Mouse (Mus musculus) midbrain, embryonic 15.5 days (tissue): ENCODE data around the gene Ulk3. TPM values are rescaled to one million over a fixed set of nuclear protein-coding genes. Genes with fewer than 3 reads are reported as not detected.

ENCODE experiments used
- ATAC-seq: fragments of 200-750 bp; cut with Nextera tagmentation; replicated peaks from 2 replicates; pipeline ENCODE4 v1.8.0; 2017; ENCODE audit warnings: moderate TSS enrichment
- H3K27ac ChIP-seq: fragments of 300-500 bp; sonication (generic); 2 replicates; pipeline ENCODE4 v1.5.1; 2015; ENCODE audit warnings: mild to moderate bottlenecking, inconsistent platforms
- H3K27me3 ChIP-seq: fragments of 300-500 bp; sonication (generic); replicated peaks from 2 replicates; pipeline ENCODE4 v1.6.1; 2015; ENCODE audit warnings: inconsistent platforms
- H3K36me3 ChIP-seq: fragments of 300-500 bp; sonication (generic); replicated peaks from 2 replicates; pipeline ENCODE4 v1.6.1; 2015; ENCODE audit warnings: inconsistent platforms
- H3K4me1 ChIP-seq: fragments of 300-500 bp; sonication (generic); 2 replicates; pipeline ENCODE4 v1.6.1; 2015; ENCODE audit warnings: inconsistent platforms
- H3K4me2 ChIP-seq: fragments of 300-500 bp; sonication (generic); 2 replicates; pipeline ENCODE4 v1.6.1; 2015; ENCODE audit warnings: inconsistent platforms, mild to moderate bottlenecking, moderate library complexity
- H3K4me3 ChIP-seq: fragments of 300-500 bp; sonication (generic); 2 replicates; pipeline ENCODE4 v1.5.1; 2015; ENCODE audit warnings: mild to moderate bottlenecking, inconsistent platforms
- H3K9ac ChIP-seq: fragments of 300-500 bp; sonication (generic); 2 replicates; pipeline ENCODE4 v1.6.1; 2015; ENCODE audit warnings: mild to moderate bottlenecking, inconsistent platforms
- H3K9me3 ChIP-seq: fragments of 300-500 bp; sonication (generic); 2 replicates; pipeline ENCODE4 v1.6.1; 2016; ENCODE audit warnings: inconsistent platforms
- WGBS: fragments of 180-500 bp; shearing (Covaris S2); methylation state at CpG from one replicate; pipeline ENCODE4 v1.1.7; 2015; ENCODE audit warnings: mixed read lengths; 5-methylcytosine and 5-hydroxymethylcytosine counted together
- polyA plus RNA-seq: library from polyadenylated mRNA; unstranded; fragments of >200 nt; fragmentation: Nextera tagmentation; extraction: Ambion mirVana; gene quantifications from 2 replicates; pipeline ENCODE4 v1.2.1, GENCODE M21; 2015

The Ulk3 gene
- polyA plus RNA-seq, 1 experiment from 2014 or later, result 39.0 TPM

DNA sequence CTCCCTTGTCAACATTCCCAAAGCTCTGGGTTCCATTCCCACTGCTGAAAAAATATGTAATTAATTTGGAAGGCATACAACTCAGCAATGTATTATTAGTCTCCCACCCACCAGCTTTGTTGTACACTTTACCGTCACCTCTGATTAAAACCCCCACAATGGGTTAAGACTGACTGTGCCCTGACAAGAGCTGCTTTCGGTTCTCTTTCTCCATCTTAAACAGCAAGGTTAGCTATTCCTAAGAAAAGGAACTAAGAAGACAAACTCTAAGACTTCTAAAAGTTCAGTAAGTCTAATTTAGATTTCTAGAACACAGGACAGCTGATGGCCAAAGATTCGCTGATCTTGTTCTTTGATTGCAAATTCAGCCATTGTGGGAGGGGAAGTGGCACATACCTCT, 32.0 kb upstream of the Ulk3 start:
- Histone ChIP-seq H3K4me2 (no peak overlapping the region), H3K4me3 (no peak overlapping the region), H3K9ac (no peak overlapping the region), H3K36me3 (no peaks in the 10 kb centered on the region), H3K4me1 (peaks cover 19% of the 10 kb centered on the region), H3K27ac (no peak overlapping the region), H3K27me3 (peaks cover 3% of the 10 kb centered on the region; the same call in 1 of the 2 replicates), H3K9me3 (no peaks in the 10 kb centered on the region)
- ATAC-seq, result no peak
- WGBS, result 65% methylated on average over 3 of the region's 3 CpGs

- Histone ChIP-seq H3K27ac (no peak overlapping the region), H3K4me1 (peaks cover 28% of the 10 kb centered on the region), H3K36me3 (no peaks in the 10 kb centered on the region), H3K4me2 (no peak overlapping the region), H3K9me3 (no peaks in the 10 kb centered on the region), H3K9ac (no peak overlapping the region), H3K4me3 (no peak overlapping the region), H3K27me3 (peaks cover 3% of the 10 kb centered on the region; the same call in 1 of the 2 replicates)
- 91% methylated on average over 4 of the region's 4 CpGs for WGBS
- no peak for ATAC-seq
Observed at GRCm38 (mm10) chr9:57558625-57559024, 30.6 kb upstream of the Ulk3 start.

- peaks cover 32% of the 10 kb centered on the region for H3K4me1 ChIP-seq
- 87% methylated on average over 2 of the region's 2 CpGs for WGBS
- no peak overlapping the region for H3K9ac ChIP-seq
- no peak overlapping the region for H3K27ac ChIP-seq
- no peaks in the 10 kb centered on the region for H3K36me3 ChIP-seq
- H3K27me3 ChIP-seq, result peaks cover 3% of the 10 kb centered on the region; the same call in 1 of the 2 replicates
- no peak overlapping the region for H3K4me2 ChIP-seq
- no peaks in the 10 kb centered on the region for H3K9me3 ChIP-seq
- no peak overlapping the region for H3K4me3 ChIP-seq
- ATAC-seq, result no peak
Observed at GRCm38 (mm10) chr9:57559568-57559967, 29.7 kb upstream of the Ulk3 start.

DNA sequence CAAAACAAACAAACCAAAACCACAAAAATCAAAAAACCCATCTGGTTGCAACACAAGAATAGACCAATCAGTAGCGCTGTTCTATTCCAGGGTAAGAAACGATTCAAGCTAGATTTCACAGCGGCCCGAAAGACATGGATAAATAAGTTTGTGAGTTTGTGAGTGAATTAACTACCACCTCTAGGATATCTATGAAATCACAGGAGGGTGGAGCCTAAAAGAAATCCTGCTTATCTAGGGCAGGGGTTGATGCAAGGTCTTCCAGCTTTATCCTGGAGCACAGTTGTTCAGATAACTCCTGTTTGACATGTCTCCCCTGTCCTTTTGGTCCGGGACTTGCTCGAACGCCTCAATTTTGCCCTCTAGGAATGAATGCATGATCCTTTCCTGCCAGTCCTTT, 29.0 kb upstream of the Ulk3 start:
- WGBS, result 22% methylated on average over 7 of the region's 7 CpGs
- peaks cover 3% of the 10 kb centered on the region; the same call in 1 of the 2 replicates for H3K27me3 ChIP-seq
- H3K9me3 ChIP-seq, result no peaks in the 10 kb centered on the region
- peak; percentile 7; the same call in 1 of the 2 replicates for ATAC-seq
- peak overlapping the region; percentile 74 for H3K4me3 ChIP-seq
- H3K4me1 ChIP-seq, result peaks cover 32% of the 10 kb centered on the region
- H3K36me3 ChIP-seq, result no peaks in the 10 kb centered on the region
- H3K9ac ChIP-seq, result peak overlapping the region; percentile 70
- H3K4me2 ChIP-seq, result peak overlapping the region; percentile 83
- peak overlapping the region; percentile 82 for H3K27ac ChIP-seq

GRCm38 (mm10) chr9:57560861-57561710, 28.2 kb upstream of the Ulk3 start, which contains the start of gene Scamp2:
TSS of gene Scamp2 (plus strand) at chr9:57560943.
- WGBS, result under 1% methylated on average over 37 of the region's 37 CpGs
- H3K27ac ChIP-seq, result peak within 1 kb of the TSS; percentile 82

DNA sequence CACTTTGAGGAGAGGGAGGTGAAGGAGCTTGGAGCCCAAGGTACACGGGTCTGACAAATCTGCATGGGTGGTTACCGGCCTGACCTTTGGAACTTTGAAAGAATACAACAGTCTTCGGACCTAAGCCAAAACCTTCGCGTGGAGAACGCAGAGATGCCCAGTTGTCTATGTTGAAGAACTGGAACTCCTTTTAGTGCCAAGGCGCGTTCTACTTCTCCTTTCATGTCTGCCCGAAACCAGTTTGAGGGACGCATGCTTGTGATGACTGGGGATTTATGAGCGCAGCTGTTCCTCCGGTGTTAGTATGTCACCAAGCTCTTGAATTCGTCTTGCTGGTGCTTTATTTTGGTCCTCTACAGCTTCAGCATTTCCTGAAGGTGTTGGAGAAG, 27.5 kb upstream of the Ulk3 start:
- no peak for ATAC-seq
- Histone ChIP-seq H3K4me2 (peak overlapping the region; percentile 83), H3K9ac (0 out of 2 replicates have a peak overlapping the region, but pooled peaks have one; percentile 4), H3K4me3 (peak overlapping the region; percentile 74), H3K4me1 (peaks cover 32% of the 10 kb centered on the region), H3K27ac (no peak overlapping the region), H3K9me3 (no peaks in the 10 kb centered on the region), H3K27me3 (peaks cover 3% of the 10 kb centered on the region; the same call in 1 of the 2 replicates), H3K36me3 (no peaks in the 10 kb centered on the region)
- whole genome bisulfite sequencing, result 80% methylated on average over 13 of the region's 13 CpGs

More at GRCm38 (mm10) chr9:57560861-57561710, 28.2 kb upstream of the Ulk3 start, which contains the start of gene Scamp2:
- peak; percentile 100 for ATAC-seq
- H3K27me3 ChIP-seq, result peaks cover 3% of the 10 kb centered on the region; the same call in 1 of the 2 replicates
- no peaks in the 10 kb centered on the region for H3K9me3 ChIP-seq
- peak within 1 kb of the TSS; percentile 70 for H3K9ac ChIP-seq
- peak within 1 kb of the TSS; percentile 83 for H3K4me2 ChIP-seq
- no peaks in the 10 kb centered on the region for H3K36me3 ChIP-seq
- H3K4me1 ChIP-seq, result peaks cover 32% of the 10 kb centered on the region
- peak within 1 kb of the TSS; percentile 74 for H3K4me3 ChIP-seq

- WGBS, result 81% methylated on average over 4 of the region's 4 CpGs
- Histone ChIP-seq H3K27me3 (peaks cover 3% of the 10 kb centered on the region; the same call in 1 of the 2 replicates), H3K4me3 (no peak overlapping the region), H3K36me3 (no peaks in the 10 kb centered on the region), H3K9ac (no peak overlapping the region), H3K9me3 (no peaks in the 10 kb centered on the region), H3K4me2 (no peak overlapping the region), H3K4me1 (peaks cover 32% of the 10 kb centered on the region), H3K27ac (no peak overlapping the region)
- no peak for ATAC-seq
Observed at GRCm38 (mm10) chr9:57562896-57563372, 26.3 kb upstream of the Ulk3 start.

DNA sequence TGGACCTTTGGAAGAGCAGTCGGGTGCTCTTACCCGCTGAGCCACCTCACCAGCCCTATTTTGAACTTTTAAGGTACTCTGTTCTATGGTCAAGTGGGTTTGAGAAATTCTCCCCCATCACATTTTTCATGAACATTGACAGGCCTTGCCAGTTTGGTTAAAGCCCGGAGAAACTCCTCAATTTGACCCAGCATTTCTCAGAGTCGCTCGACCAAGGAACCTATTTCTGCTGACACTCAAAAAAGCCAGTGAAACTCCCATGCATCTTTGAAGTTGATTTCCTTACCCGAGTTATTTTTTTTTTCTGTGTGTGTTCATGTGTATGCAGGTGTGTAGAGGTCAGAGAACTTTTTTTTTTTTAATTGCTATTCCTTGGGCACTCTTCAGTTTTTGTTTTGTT, 24.6 kb upstream of the Ulk3 start:
- ATAC-seq, result no peak
- H3K27me3 ChIP-seq, result no peaks in the 10 kb centered on the region
- no peak overlapping the region for H3K4me3 ChIP-seq
- H3K27ac ChIP-seq, result no peak overlapping the region
- peaks cover 32% of the 10 kb centered on the region for H3K4me1 ChIP-seq
- no peak overlapping the region for H3K4me2 ChIP-seq
- no peaks in the 10 kb centered on the region for H3K9me3 ChIP-seq
- H3K36me3 ChIP-seq, result 0 out of 2 replicates have a peak, but pooled peaks cover 6% of the 10 kb centered on the region
- 91% methylated on average over 6 of the region's 6 CpGs for WGBS
- H3K9ac ChIP-seq, result no peak overlapping the region

DNA sequence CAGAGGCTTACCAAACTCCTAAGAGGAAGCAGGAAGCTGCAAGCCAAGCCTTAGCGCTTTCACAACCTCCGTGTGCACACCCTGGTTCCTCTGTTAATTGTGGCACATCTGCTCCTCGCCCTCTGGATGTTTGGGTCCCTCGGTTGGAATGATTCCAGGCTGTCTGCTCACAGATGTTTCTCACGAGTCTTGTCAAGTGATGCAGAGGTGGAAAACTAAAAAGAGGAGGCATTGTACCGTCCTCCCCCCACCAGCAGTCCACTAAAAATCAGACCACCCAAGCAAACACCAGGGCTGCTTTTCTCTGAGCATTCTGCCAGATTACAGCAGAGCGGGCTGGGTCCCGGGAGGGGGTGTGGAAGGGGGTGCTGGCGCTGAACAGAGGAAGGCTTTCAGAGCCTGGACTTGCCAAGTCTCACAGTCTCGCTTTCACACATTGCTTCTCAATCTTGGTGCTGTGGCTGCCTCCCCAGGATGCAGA, 23.5 kb upstream of the Ulk3 start:
- ATAC-seq, result no peak
- 55% methylated on average over 10 of the region's 10 CpGs for WGBS
- H3K4me2 ChIP-seq, result no peak overlapping the region

DNA sequence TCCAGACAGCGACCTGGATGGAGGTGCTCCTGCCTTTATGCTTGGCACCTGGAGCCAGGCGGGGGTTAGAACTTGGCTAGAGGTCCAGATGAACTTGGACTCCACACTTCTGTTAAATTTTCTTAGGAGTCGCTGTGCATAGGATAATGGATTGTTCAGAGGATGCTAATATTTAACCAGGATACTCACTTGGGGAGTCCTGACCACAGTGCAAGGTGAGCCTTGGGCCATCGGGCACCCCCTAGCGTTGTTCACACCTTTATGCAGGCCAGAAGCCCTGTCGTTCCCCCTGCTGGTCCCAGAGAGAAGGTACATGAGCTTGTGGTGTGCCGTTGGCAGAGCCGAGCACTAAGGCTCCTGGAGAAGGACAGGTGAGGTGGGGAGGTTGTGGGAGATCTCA, 22.4 kb upstream of the Ulk3 start:
- Histone ChIP-seq H3K4me3 (no peak overlapping the region), H3K27ac (no peak overlapping the region), H3K4me2 (no peak overlapping the region), H3K27me3 (no peaks in the 10 kb centered on the region), H3K4me1 (peaks cover 19% of the 10 kb centered on the region), H3K9me3 (no peaks in the 10 kb centered on the region), H3K36me3 (0 out of 2 replicates have a peak, but pooled peaks cover 12% of the 10 kb centered on the region), H3K9ac (no peak overlapping the region)
- no peak for ATAC-seq
- WGBS, result 68% methylated on average over 8 of the region's 8 CpGs

More for the DNA sequence above, 23.5 kb upstream of the Ulk3 start:
- Histone ChIP-seq H3K9ac (no peak overlapping the region), H3K4me1 (peaks cover 27% of the 10 kb centered on the region), H3K27me3 (no peaks in the 10 kb centered on the region), H3K9me3 (no peaks in the 10 kb centered on the region), H3K36me3 (0 out of 2 replicates have a peak, but pooled peaks cover 6% of the 10 kb centered on the region), H3K27ac (peak overlapping the region; percentile 51; the same call in 1 of the 2 replicates), H3K4me3 (no peak overlapping the region)

GRCm38 (mm10) chr9:57568500-57568899, 20.8 kb upstream of the Ulk3 start:
- no peaks in the 10 kb centered on the region for H3K9me3 ChIP-seq
- H3K36me3 ChIP-seq, result 0 out of 2 replicates have a peak, but pooled peaks cover 12% of the 10 kb centered on the region
- no peak overlapping the region for H3K9ac ChIP-seq
- no peak overlapping the region for H3K4me2 ChIP-seq
- WGBS, result 96% methylated on average over 6 of the region's 6 CpGs
- H3K27me3 ChIP-seq, result no peaks in the 10 kb centered on the region
- H3K27ac ChIP-seq, result no peak overlapping the region
- no peak overlapping the region for H3K4me3 ChIP-seq
- ATAC-seq, result no peak
- 0 out of 2 replicates have a peak, but pooled peaks cover 5% of the 10 kb centered on the region for H3K4me1 ChIP-seq

- Histone ChIP-seq H3K4me2 (no peak overlapping the region), H3K4me1 (no peaks in the 10 kb centered on the region), H3K36me3 (peaks cover 26% of the 10 kb centered on the region; the same call in 1 of the 2 replicates), H3K27me3 (no peaks in the 10 kb centered on the region), H3K4me3 (no peak overlapping the region), H3K27ac (no peak overlapping the region), H3K9me3 (no peaks in the 10 kb centered on the region), H3K9ac (no peak overlapping the region)
- no peak for ATAC-seq
Observed at GRCm38 (mm10) chr9:57574397-57574796, 14.9 kb upstream of the Ulk3 start.
